Mouse (Mus musculus) olfactory bulb, adult 2 months (tissue): ENCODE data around the gene Nckipsd. TPM values are rescaled to one million over a fixed set of nuclear protein-coding genes. Genes with fewer than 3 reads are reported as not detected.

Experiments
- H3K27ac ChIP-seq: fragments of 200-500 bp; 2 replicates; pipeline ENCODE4 v1.5.1; 2012; ENCODE audit warnings: low read depth, low read length; ENCODE audit not compliant: insufficient read depth
- H3K4me1 ChIP-seq: fragments of 200-500 bp; 2 replicates; pipeline ENCODE4 v1.6.1; 2012; ENCODE audit warnings: low read length; ENCODE audit not compliant: control insufficient read depth, insufficient read depth
- H3K4me3 ChIP-seq: fragments of 200-500 bp; 2 replicates; pipeline ENCODE4 v1.5.1; 2012; ENCODE audit warnings: mild to moderate bottlenecking, low read depth, low read length, moderate library complexity; ENCODE audit not compliant: insufficient read depth
- CTCF ChIP-seq: fragments of 200-500 bp; IDR thresholded peaks from 2 replicates; pipeline ENCODE4 v1.5.1; 2012; ENCODE audit warnings: low read depth, mild to moderate bottlenecking, low read length, moderate library complexity; ENCODE audit not compliant: insufficient read depth
- POLR2A ChIP-seq: fragments of 200-500 bp; IDR thresholded peaks from 2 replicates; pipeline ENCODE4 v1.6.1; 2012; ENCODE audit warnings: mild to moderate bottlenecking, low read depth, low read length, moderate library complexity; ENCODE audit not compliant: insufficient read depth
- WGBS: fragments of 180-500 bp; shearing (Covaris S2); methylation state at CpG from one replicate; pipeline ENCODE4 v1.1.7; 2018; 5-methylcytosine and 5-hydroxymethylcytosine counted together
- polyA plus RNA-seq: library from polyadenylated mRNA; stranded (reverse); fragments of >200 nt; gene quantifications from 2 replicates; pipeline ENCODE4 v1.2.4, GENCODE M21; 2012; ENCODE audit warnings: low replicate concordance; ENCODE audit not compliant: missing spikeins, insufficient read depth, insufficient read length

Gene Nckipsd
- polyA plus RNA-seq, 1 experiment: not detected

DNA sequence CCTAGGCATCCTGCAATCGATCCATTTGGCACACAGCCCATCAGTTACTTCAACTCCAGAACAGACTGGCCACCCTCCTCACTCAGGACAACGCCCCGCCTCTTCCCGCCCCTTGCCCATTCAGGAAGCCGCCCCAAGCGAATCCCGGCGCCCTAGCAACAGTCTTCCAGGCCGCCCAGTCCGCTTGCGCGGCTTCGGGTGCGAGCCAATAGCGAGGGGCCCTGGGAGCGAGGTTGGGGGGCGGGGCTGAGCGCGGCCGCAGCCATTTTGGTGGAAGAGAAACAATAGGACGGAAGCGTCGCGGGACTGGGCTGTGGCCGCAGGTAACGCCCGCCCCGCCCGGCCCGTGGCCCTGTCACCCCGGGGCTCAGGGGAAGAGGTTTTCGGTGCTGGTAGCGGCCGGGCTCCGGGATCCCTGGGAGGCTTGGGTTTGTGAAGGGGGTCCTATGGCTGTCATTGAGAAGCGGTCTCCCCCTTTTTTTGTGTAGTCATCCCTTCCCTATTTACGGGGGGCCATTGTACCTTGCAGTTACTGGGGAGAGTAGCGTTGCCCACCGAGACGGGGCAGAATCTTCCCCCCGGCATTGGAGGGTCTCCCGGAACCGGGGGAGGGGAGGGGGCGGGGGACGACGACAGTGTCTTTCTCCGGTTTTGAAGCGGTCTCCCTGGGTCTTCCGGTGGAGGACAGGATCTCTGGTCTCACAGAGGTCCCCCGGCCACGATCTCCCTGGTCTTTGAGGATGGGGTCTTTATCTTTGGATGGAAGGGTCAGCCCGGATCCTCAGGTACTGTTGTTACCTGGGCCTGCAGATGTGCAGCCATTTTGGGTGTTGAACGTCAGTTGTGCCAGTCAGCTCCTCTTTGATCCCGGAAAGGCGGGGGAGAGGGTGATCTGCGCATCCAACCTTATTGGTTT is 24.4 kb upstream of the Nckipsd start, which contains the start of gene Ip6k2:
Gene Ip6k2 (plus strand): TSS at position 249 of the 916 bp plus-strand sequence.
- Histone ChIP-seq H3K4me1 (peaks cover 14% of the 10 kb centered on the region), H3K27ac (peak within 1 kb of the TSS; percentile 98), H3K4me3 (peak within 1 kb of the TSS; percentile 100)
- TF ChIP-seq POLR2A: peak; percentile 74
- TF ChIP-seq CTCF: no peak; the same call in 1 of the 2 replicates
- WGBS: under 1% methylated on average over 56 of the region's 56 CpGs

DNA sequence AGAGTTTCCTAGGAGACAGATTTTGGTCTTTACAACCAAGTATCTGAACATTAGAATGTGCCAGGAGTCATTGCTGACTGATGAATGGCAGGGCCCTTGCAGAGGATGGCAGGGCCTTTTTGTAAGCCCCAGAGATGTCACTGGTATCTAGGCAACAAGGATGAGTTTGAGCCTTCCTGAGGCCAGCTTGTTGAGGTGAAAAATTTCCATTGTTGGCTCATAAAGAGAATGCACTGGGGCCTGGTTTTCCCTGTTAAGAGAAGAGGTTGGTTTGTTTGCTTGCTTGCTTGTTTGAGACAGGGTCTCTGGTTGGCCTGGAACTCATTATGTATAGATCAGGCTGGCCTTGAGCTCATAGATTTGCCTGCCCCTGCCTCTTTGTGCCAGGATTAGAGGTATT is 22.8 kb upstream of the Nckipsd start:
- no peak for TF ChIP-seq CTCF
- TF ChIP-seq POLR2A: no peak
- Histone ChIP-seq H3K4me3 (peak overlapping the region; percentile 40), H3K4me1 (peaks cover 14% of the 10 kb centered on the region), H3K27ac (peak overlapping the region; percentile 12; the same call in 1 of the 2 replicates)

DNA sequence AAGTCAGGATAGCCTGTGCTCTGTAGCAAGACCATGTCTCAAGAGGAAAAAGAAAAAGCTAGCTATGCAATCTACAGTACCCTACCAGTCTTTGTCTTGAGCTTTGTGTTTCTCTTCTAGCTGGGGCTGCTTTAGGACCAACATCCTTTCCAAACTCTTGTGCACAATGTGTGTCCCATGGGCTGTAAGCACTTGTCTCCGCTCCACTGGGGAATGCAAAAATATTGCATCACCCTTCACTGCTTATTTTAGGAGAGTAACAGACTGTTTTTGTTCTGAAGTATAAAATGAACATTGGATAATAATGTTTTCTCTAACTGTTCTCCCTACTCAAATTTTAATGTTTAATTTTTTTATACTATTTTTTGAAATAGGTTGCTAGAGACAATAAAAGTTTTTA is 21.7 kb upstream of the Nckipsd start:
- no peak overlapping the region for H3K27ac ChIP-seq
- TF ChIP-seq CTCF (no peak), POLR2A (no peak)
- WGBS: 0% methylated on average over 1 of the region's 1 CpGs
- peaks cover 13% of the 10 kb centered on the region for H3K4me1 ChIP-seq
- no peak overlapping the region for H3K4me3 ChIP-seq

DNA sequence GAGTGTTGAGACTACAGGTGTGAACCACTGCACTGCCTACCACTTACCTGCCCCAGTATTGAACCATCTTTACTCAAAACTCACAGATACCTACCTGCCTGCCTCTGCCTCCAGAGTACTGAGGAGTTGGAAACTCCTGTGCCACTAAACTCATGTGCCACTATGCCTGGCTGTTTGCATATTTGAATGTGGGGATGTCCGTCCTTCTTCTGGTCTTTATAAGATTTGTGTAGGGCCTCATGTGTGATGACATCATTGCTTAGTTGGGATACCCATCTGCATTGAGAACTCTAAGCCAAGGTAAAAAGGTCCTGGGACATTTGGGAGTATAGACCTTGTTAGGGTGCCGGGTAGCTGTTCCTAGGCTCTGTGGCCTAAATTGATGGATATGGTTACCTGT is 21.1 kb upstream of the Nckipsd start:
- Histone ChIP-seq H3K27ac (no peak overlapping the region), H3K4me1 (peaks cover 10% of the 10 kb centered on the region), H3K4me3 (no peak overlapping the region)
- 53% methylated on average over 2 of the region's 2 CpGs for WGBS
- no peak for TF ChIP-seq CTCF
- no peak for TF ChIP-seq POLR2A

DNA sequence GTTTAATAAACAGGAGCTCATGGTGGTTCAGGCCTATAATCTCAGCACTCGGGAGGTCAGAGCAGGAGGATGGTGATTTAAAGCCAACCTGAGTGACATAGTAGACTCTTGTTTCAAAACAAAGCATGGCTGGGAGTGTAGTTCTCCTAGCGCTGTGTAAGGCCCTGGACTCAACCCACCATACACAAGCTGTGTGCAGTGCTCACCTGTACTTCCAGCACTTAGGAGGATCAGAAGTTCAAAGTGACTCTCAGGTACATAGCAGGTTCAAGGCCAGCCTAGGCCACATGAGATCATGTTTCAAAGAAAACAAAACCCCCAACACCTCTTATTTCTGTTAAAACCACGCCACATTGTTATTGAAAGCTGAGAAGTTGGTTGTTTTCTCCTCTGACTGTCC is 19.5 kb upstream of the Nckipsd start:
- Histone ChIP-seq H3K4me3 (no peak overlapping the region), H3K27ac (no peak overlapping the region), H3K4me1 (peaks cover 4% of the 10 kb centered on the region; the same call in 1 of the 2 replicates)
- TF ChIP-seq CTCF: no peak
- no peak for TF ChIP-seq POLR2A
- WGBS: 46% methylated on average over 3 of the region's 3 CpGs

DNA sequence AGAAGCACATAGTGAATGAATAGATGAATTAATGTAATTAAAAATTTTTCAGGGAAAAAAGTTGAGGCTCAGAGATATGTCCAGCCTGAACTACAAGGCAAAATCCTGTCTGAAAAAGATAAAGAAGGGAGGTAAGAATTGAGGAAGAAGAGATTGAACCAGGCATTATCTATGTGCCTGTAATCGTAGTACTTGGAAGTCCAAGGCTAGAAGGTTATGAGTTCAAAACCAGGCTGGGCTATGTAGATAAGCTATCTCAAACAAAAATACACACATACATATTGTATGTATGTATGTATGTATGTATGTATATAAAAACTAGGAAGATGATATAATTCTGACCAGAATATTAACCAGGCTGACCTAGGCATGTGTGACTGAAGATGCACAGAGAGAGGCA is 15.9 kb upstream of the Nckipsd start:
- no peak for TF ChIP-seq POLR2A
- no peak for TF ChIP-seq CTCF
- H3K27ac ChIP-seq: no peak overlapping the region
- H3K4me3 ChIP-seq: no peak overlapping the region
- 37% methylated on average over 1 of the region's 1 CpGs for WGBS
- peaks cover 17% of the 10 kb centered on the region for H3K4me1 ChIP-seq

DNA sequence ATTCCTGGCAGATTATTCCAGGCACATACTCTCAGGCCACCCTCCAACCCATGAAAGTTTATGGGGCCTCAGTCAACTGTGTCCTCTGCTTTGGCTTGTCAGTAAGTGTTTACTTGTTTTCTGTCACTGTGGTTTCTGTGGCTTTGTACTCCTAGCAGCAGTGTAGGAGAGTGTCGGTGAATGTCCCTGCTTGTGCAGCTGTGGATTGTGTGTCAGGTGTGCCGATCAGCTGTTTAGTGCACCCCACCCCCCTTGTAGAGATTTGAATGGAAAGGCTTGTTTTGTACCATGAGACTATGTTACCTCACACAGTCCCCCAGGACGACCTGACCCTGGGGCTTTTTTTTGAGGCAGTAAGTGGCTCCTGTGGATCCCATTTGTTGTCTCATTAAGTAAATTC is 15.4 kb upstream of the Nckipsd start:
- H3K4me1 ChIP-seq: peaks cover 21% of the 10 kb centered on the region
- WGBS: 4% methylated on average over 3 of the region's 3 CpGs
- no peak for TF ChIP-seq CTCF
- H3K27ac ChIP-seq: no peak overlapping the region
- no peak overlapping the region for H3K4me3 ChIP-seq

DNA sequence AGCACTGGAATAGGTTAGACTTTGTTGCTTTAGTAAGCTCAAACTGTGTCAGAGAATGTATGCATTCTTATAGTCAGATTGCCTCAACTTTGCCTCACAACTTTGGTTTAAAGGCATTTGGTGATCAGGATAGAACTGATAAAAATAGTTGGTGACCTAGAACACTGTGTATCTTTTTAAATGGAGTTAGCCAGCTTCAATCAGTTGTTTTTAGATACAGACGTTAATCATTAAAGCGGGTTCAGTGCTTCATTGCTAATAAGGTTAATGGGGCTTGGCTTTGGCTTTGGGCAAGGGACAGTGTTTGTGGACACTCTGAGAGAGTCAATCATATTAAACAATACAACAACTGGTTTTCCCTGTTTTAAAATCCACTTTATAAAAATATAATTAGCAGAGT is 12.9 kb upstream of the Nckipsd start:
- Histone ChIP-seq H3K4me1 (peaks cover 24% of the 10 kb centered on the region), H3K4me3 (no peak overlapping the region), H3K27ac (no peak overlapping the region)
- TF ChIP-seq CTCF (no peak), POLR2A (no peak)
- WGBS: 18% methylated on average over 2 of the region's 2 CpGs

DNA sequence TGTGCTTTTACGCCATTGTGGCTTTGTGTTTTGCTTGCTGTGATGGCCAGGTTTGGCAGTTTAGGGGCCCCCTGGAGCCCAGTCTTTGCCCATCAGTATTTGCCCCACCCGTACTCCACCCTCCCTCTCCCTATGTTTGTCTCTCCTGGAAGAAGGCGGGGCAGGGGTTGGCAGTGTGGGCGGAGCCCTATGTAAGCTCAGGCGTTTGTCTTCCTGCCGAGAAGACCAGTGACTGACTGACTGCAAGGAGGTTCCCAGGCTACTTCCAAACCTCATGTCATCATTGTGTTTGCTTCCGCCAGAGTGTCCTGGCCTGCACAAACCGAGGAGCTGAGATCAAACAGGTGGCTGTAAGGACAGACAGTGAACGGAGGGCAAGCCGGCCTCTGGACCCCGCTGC is 12.4 kb upstream of the Nckipsd start:
- WGBS: 14% methylated on average over 11 of the region's 11 CpGs
- peaks cover 24% of the 10 kb centered on the region for H3K4me1 ChIP-seq
- peak overlapping the region; percentile 16 for H3K4me3 ChIP-seq
- TF ChIP-seq POLR2A: no peak
- TF ChIP-seq CTCF: no peak
- peak overlapping the region; percentile 89 for H3K27ac ChIP-seq
